In genomic region chr7:66801785-66802184, GRCm38 (mm10) we compare ENCODE assay signal across 13 mouse cellular contexts. TPM values are rescaled to one million over a fixed set of nuclear protein-coding genes. Genes with fewer than 3 reads are reported as not detected.
A peak's percentile ranks its signal among the peaks of the same experiment; 100 is the strongest.
DNase-seq lines count a peak whose midpoint lies in the region; TF ChIP-seq lines count a peak whose summit lies in the region.
"Had no signal": no experiment of that assay in that cellular context is flagged by ENCODE, and none has a peak within 500 bp of the region (broad histone marks: within the 10 kb centered on the region; RNA-seq: fewer than 3 reads in every experiment).

No protein-coding gene starts in this region.

- no peaks in the 10 kb centered on the region for H3K79me2 ChIP-seq in liver, adult 2 months (ENCODE audit: control insufficient read depth, insufficient read depth, low read length)

- no peak overlapping the region for H3K4me3 ChIP-seq in liver, adult 2 months (ENCODE audit: insufficient read depth, low read depth, low read length)
- H3K4me3 ChIP-seq in kidney, adult 2 months (ENCODE audit: insufficient read depth, low read depth, low read length): no peak overlapping the region
- H3K4me3 ChIP-seq: forebrain, embryonic 10.5 days; hindbrain, embryonic 15.5 days had no signal

- no peaks in the 10 kb centered on the region for H3K27me3 ChIP-seq in liver, adult 2 months (ENCODE audit: control insufficient read depth, insufficient read depth, low read length)
- no peaks in the 10 kb centered on the region for H3K27me3 ChIP-seq in kidney, adult 2 months (replicated peaks; ENCODE audit: control insufficient read depth, insufficient read depth, low read length)
- H3K27me3 ChIP-seq: hindbrain, embryonic 15.5 days had no signal

- no peak for TF ChIP-seq CTCF in liver, adult 2 months (IDR thresholded peaks at IDR 0.05; ENCODE audit: low read depth, low read length)
- no peak for TF ChIP-seq CTCF in kidney, adult 2 months (conservative IDR thresholded peaks at IDR 0.05; ENCODE audit: insufficient read depth, insufficient read length, low read depth, low read length)

- no peak overlapping the region for H3K9ac ChIP-seq in liver, adult 2 months (ENCODE audit: low read depth, low read length)
- H3K9ac ChIP-seq: hindbrain, embryonic 15.5 days had no signal

- no peak overlapping the region for H3K27ac ChIP-seq in liver, adult 2 months (replicated peaks; ENCODE audit: insufficient read depth, low read depth, low read length)
- H3K27ac ChIP-seq in kidney, adult 2 months (ENCODE audit: insufficient read depth, low read depth, low read length): no peak overlapping the region
- H3K27ac ChIP-seq: forebrain, embryonic 10.5 days; hindbrain, embryonic 15.5 days had no signal

- H3K36me3 ChIP-seq in liver, adult 2 months (ENCODE audit: control insufficient read depth, insufficient read depth, low read length): no peaks in the 10 kb centered on the region
- H3K36me3 ChIP-seq in kidney, adult 2 months (ENCODE audit: control insufficient read depth, insufficient read depth, low read length): no peaks in the 10 kb centered on the region
- H3K36me3 ChIP-seq: forebrain, embryonic 10.5 days; hindbrain, embryonic 15.5 days had no signal

- no peak for TF ChIP-seq POLR2A in liver, adult 2 months (IDR thresholded peaks at IDR 0.05; ENCODE audit: extremely low read depth, insufficient read depth, low read length)
- TF ChIP-seq POLR2A in kidney, adult 2 months (IDR thresholded peaks at IDR 0.05; ENCODE audit: low read depth, low read length): no peak

- peak; percentile 83 for DNase-seq in liver, adult 2 months (ENCODE audit: extremely low read depth, low read depth, low spot score)
- DNase-seq in liver: no peak
- DNase-seq in adrenal gland, postnatal 36 days: peak; percentile 82 to 86
- peak; percentile 36 for DNase-seq in gonadal fat pad, adult 2 months (ENCODE audit: low read depth)
- DNase-seq in kidney, adult 2 months: no peak
- DNase-seq in right cerebral cortex, adult 18-20 months: no peak
- DNase-seq in cerebellum, adult 11 months: no peak
- DNase-seq: cerebellum, adult 8-10 months; right cerebral cortex, postnatal 25 days; thymus, postnatal 4 days had no signal

- no peaks in the 10 kb centered on the region; the same call in none of the 2 replicates for H3K4me1 ChIP-seq in liver, adult 2 months (ENCODE audit: control insufficient read depth, insufficient read depth, low read length)
- no peaks in the 10 kb centered on the region for H3K4me1 ChIP-seq in kidney, adult 2 months (ENCODE audit: control insufficient read depth, insufficient read depth, low read length)
- H3K4me1 ChIP-seq: hindbrain, embryonic 15.5 days had no signal

RNA-seq across cellular contexts. Expression of gene Adamts17, which starts 37.8 kb away (rescaled TPM):
- total RNA-seq in liver, adult 2 months (2014; rRNA removed): 0.07 and 0.09 TPM in 2 replicates
- 0.11 and 0.17 TPM in 2 replicates for polyA plus RNA-seq in liver, adult 2 months (2012; rRNA removed)
- total RNA-seq in adrenal gland, postnatal 36 days (2021): 1 to 10 TPM; 2.5 to 4.1 TPM
- polyA plus RNA-seq in gonadal fat pad, adult 2 months (2012; rRNA removed): 0.88 and 0.89 TPM in 2 replicates
- 0.17 and 0.41 TPM in 2 replicates for polyA plus RNA-seq in kidney, adult 2 months (2012; rRNA removed)

RNA-seq across cellular contexts. Expression of gene Cers3, which starts 58.5 kb away (rescaled TPM):
- under 0.01 TPM in 1 of 2 replicates, not detected in the other for total RNA-seq in liver, adult 2 months (2014; rRNA removed)
- 0.10 TPM in 1 of 2 replicates, not detected in the other for polyA plus RNA-seq in liver, adult 2 months (2012; rRNA removed)
- under 1 TPM; 0.10 to 0.23 TPM for total RNA-seq in adrenal gland, postnatal 36 days (2021)
- 0.91 and 1.7 TPM in 2 replicates for polyA plus RNA-seq in gonadal fat pad, adult 2 months (2012; rRNA removed)
- 0.20 and 0.27 TPM in 2 replicates for polyA plus RNA-seq in kidney, adult 2 months (2012; rRNA removed)
- total RNA-seq: megakaryocyte progenitor cell, adult 5-6 weeks had no signal

Comparison
In these comparisons a context has a peak if more than half of its experiments do, and no peak if none do; other contexts are left out.
1. DNase-seq: peak in liver, adult 2 months (single experiment), adrenal gland, postnatal 36 days (2 of 2) and gonadal fat pad, adult 2 months (single experiment); none in liver (single experiment), kidney, adult 2 months (single experiment), right cerebral cortex, adult 18-20 months (single experiment) and cerebellum, adult 11 months (single experiment).